Mouse (Mus musculus): ENCODE data around the gene Gm10487. TPM values are rescaled to one million over a fixed set of nuclear protein-coding genes. Genes with fewer than 3 reads are reported as not detected.

The Gm10487 gene
- not detected in 2 replicates for polyA plus RNA-seq (2012)

GRCm38 (mm10) chrX:30843369-30843768 is at the start of gene Gm10487:
Gm10487 (minus strand) TSS chrX:30843469.

Data from megakaryocyte-erythroid progenitor cell, adult 5 weeks (primary cell).